Mouse (Mus musculus) spleen, adult 2 months (tissue): ENCODE results near the gene Bub1. TPM values are rescaled to one million over a fixed set of nuclear protein-coding genes. Genes with fewer than 3 reads are reported as not detected.

ENCODE experiments used
- DNase-seq, 2 experiments: peaks; one replicate each; pipeline versions ENCODE4 v3.0.0 to v3.0.0-alpha.2; 2012 to 2021; ENCODE audit warnings: low spot score in 2 of 2, low read depth in 1 of 2
- H3K27ac ChIP-seq: fragments of 200-500 bp; 2 replicates; pipeline ENCODE4 v1.5.1; 2012; ENCODE audit warnings: low read length, inconsistent platforms; ENCODE audit not compliant: insufficient read depth
- H3K27me3 ChIP-seq: fragments of 200-500 bp; 2 replicates; pipeline ENCODE4 v1.6.1; 2012; ENCODE audit warnings: mild to moderate bottlenecking, moderate library complexity, low read length, inconsistent platforms; ENCODE audit not compliant: control insufficient read depth, insufficient read depth
- H3K36me3 ChIP-seq: fragments of 200-500 bp; 2 replicates; pipeline ENCODE4 v1.6.1; 2012; ENCODE audit warnings: mild to moderate bottlenecking, low read length, inconsistent platforms; ENCODE audit not compliant: control insufficient read depth, insufficient read depth
- H3K4me1 ChIP-seq: fragments of 200-500 bp; 2 replicates; pipeline ENCODE4 v1.6.1; 2011; ENCODE audit warnings: inconsistent platforms; ENCODE audit not compliant: control insufficient read depth, insufficient read depth, insufficient read length
- H3K4me3 ChIP-seq: fragments of 200-500 bp; 2 replicates; pipeline ENCODE4 v1.5.1; 2011; ENCODE audit warnings: mild to moderate bottlenecking, inconsistent platforms; ENCODE audit not compliant: insufficient read depth, insufficient read length; ENCODE audit errors: extremely low read depth
- CTCF ChIP-seq: fragments of 200-500 bp; IDR thresholded peaks from 2 replicates; pipeline ENCODE4 v1.5.1; 2011; ENCODE audit warnings: mild to moderate bottlenecking, inconsistent platforms; ENCODE audit not compliant: insufficient read depth, insufficient read length, insufficient replicate concordance; ENCODE audit errors: extremely low read depth
- POLR2A ChIP-seq: fragments of 200-500 bp; IDR thresholded peaks from 2 replicates; pipeline ENCODE4 v1.6.1; 2011; ENCODE audit warnings: low read depth, low read length, inconsistent platforms
- WGBS: fragments of 180-500 bp; shearing (Covaris S2); methylation state at CpG from one replicate; pipeline ENCODE4 v1.1.7; 2018; 5-methylcytosine and 5-hydroxymethylcytosine counted together
- polyA plus RNA-seq: library from polyadenylated mRNA; depleted of rRNA; stranded (reverse); fragments of >200 nt; gene quantifications from 2 replicates; pipeline ENCODE4 v1.2.3, GENCODE M21; 2012

The Bub1 gene
- polyA plus RNA-seq, 1 experiment = 0.83 TPM

GRCm38 (mm10) chr2:127845346-127845982, 13.8 kb upstream of the Bub1 start:
- TF ChIP-seq CTCF (no peak), POLR2A (no peak)
- H3K4me3 ChIP-seq = no peak overlapping the region
- H3K27me3 ChIP-seq = no peaks in the 10 kb centered on the region; the same call in 1 of the 2 replicates
- H3K27ac ChIP-seq = no peak overlapping the region
- no peaks in the 10 kb centered on the region for H3K4me1 ChIP-seq
- whole genome bisulfite sequencing = 22% methylated on average over 7 of the region's 7 CpGs
- no peak for DNase-seq
- no peaks in the 10 kb centered on the region for H3K36me3 ChIP-seq

GRCm38 (mm10) chr2:127842421-127842820, 10.8 kb upstream of the Bub1 start:
- no peak overlapping the region for H3K27ac ChIP-seq
- no peak overlapping the region for H3K4me3 ChIP-seq
- H3K27me3 ChIP-seq = peaks cover 8% of the 10 kb centered on the region
- H3K4me1 ChIP-seq = no peaks in the 10 kb centered on the region
- TF ChIP-seq POLR2A (no peak), CTCF (no peak)
- no peaks in the 10 kb centered on the region for H3K36me3 ChIP-seq
- DNase-seq = no peak
- WGBS = 72% methylated on average over 3 of the region's 3 CpGs

- Histone ChIP-seq H3K27me3 (peaks cover 8% of the 10 kb centered on the region), H3K36me3 (no peaks in the 10 kb centered on the region), H3K27ac (no peak overlapping the region), H3K4me1 (no peaks in the 10 kb centered on the region), H3K4me3 (no peak overlapping the region)
- WGBS = 88% methylated on average over 1 of the region's 1 CpGs
- TF ChIP-seq CTCF (no peak), POLR2A (no peak)
- DNase-seq = no peak
These were observed 9.7 kb upstream of the Bub1 start for GRCm38 (mm10) chr2:127841402-127841801.

GRCm38 (mm10) chr2:127839425-127839824, 7.8 kb upstream of the Bub1 start:
- DNase-seq = no peak
- no peak overlapping the region for H3K27ac ChIP-seq
- no peaks in the 10 kb centered on the region for H3K4me1 ChIP-seq
- peaks cover 8% of the 10 kb centered on the region for H3K27me3 ChIP-seq
- H3K36me3 ChIP-seq = no peaks in the 10 kb centered on the region
- 42% methylated on average over 11 of the region's 11 CpGs for WGBS
- no peak overlapping the region for H3K4me3 ChIP-seq
- TF ChIP-seq CTCF (no peak), POLR2A (no peak)

- H3K4me3 ChIP-seq = no peak within 1 kb of the TSS
- H3K27ac ChIP-seq = no peak within 1 kb of the TSS
- H3K27me3 ChIP-seq = peaks cover 8% of the 10 kb centered on the region
- DNase-seq = no peak
- no peaks in the 10 kb centered on the region for H3K4me1 ChIP-seq
- TF ChIP-seq CTCF (no peak), POLR2A (no peak)
- no peaks in the 10 kb centered on the region for H3K36me3 ChIP-seq
- WGBS = 75% methylated on average over 7 of the region's 7 CpGs
These were observed 6.9 kb upstream of the Bub1 start, which contains the start of gene Acoxl for GRCm38 (mm10) chr2:127838576-127838975. Acoxl (plus strand) TSS chr2:127838876.

- Histone ChIP-seq H3K27me3 (peaks cover 1% of the 10 kb centered on the region; the same call in 1 of the 2 replicates), H3K27ac (no peak overlapping the region), H3K36me3 (no peaks in the 10 kb centered on the region), H3K4me1 (peaks cover 7% of the 10 kb centered on the region; the same call in 1 of the 2 replicates), H3K4me3 (no peak overlapping the region)
- TF ChIP-seq POLR2A (no peak), CTCF (no peak)
- 2% methylated on average over 2 of the region's 2 CpGs for WGBS
- DNase-seq = peak in 1 of 2 experiments; percentile 37
These were observed 1.1 kb upstream of the Bub1 start for GRCm38 (mm10) chr2:127832833-127833190.
